Mouse (Mus musculus) CH12.LX (cell line): ENCODE results near the gene BC004004. TPM values are rescaled to one million over a fixed set of nuclear protein-coding genes. Genes with fewer than 3 reads are reported as not detected.

Source experiments
- DNase-seq: peaks from one replicate; pipeline ENCODE4 v3.0.0-alpha.2; 2013; ENCODE audit errors: extremely low read depth
- H3K27ac ChIP-seq: 2 replicates; pipeline ENCODE4 v1.5.1; 2012; ENCODE audit warnings: low read depth, mild to moderate bottlenecking, control low read depth, moderate library complexity; ENCODE audit not compliant: insufficient read depth
- H3K27me3 ChIP-seq: replicated peaks from 2 replicates; pipeline ENCODE3; 2012; ENCODE audit warnings: inconsistent platforms
- H3K36me3 ChIP-seq, 2 experiments: replicated peaks in 1 of 2; 2 replicates each; pipeline versions ENCODE3 to v1.6.1; 2012; ENCODE audit warnings: inconsistent platforms in 1 of 2, low read length in 1 of 2, mild to moderate bottlenecking in 1 of 2, mixed read lengths in 1 of 2, moderate library complexity in 1 of 2; ENCODE audit not compliant: control insufficient read depth in 1 of 2, insufficient read depth in 1 of 2
- H3K4me1 ChIP-seq, 2 experiments: 2 replicates each; pipeline ENCODE4 v1.6.1; 2012; ENCODE audit warnings: inconsistent platforms in 1 of 2, moderate library complexity in 1 of 2; ENCODE audit not compliant: insufficient read depth in 2 of 2, control insufficient read depth in 1 of 2
- H3K4me2 ChIP-seq: 2 replicates; pipeline ENCODE4 v1.6.1; 2012; ENCODE audit warnings: low read depth, mild to moderate bottlenecking, control low read depth; ENCODE audit not compliant: poor library complexity, insufficient read depth, severe bottlenecking
- H3K4me3 ChIP-seq, 3 experiments: fragments of 150-350 bp in 1 of 3; sonication (generic) in 1 of 3; replicated peaks in 1 of 3; 2 replicates each; pipeline versions ENCODE3 to v1.5.1; 2011 to 2012; ENCODE audit warnings: low read depth in 2 of 3, low read length in 2 of 3, mild to moderate bottlenecking in 2 of 3, moderate library complexity in 2 of 3, control low read depth in 1 of 3, improper control_type of control experiment in 1 of 3, inconsistent platforms in 1 of 3, mixed read lengths in 1 of 3; ENCODE audit not compliant: poor library complexity in 1 of 3
- H3K79me2 ChIP-seq: replicated peaks from 2 replicates; pipeline ENCODE4 v1.6.1; 2012; ENCODE audit warnings: mild to moderate bottlenecking, moderate library complexity; ENCODE audit not compliant: control insufficient read depth, poor library complexity, insufficient read depth, severe bottlenecking; ENCODE audit errors: extremely low read depth
- H3K9ac ChIP-seq: 2 replicates; pipeline ENCODE4 v1.6.1; 2012; ENCODE audit warnings: low read depth, mild to moderate bottlenecking, control low read depth, moderate library complexity; ENCODE audit not compliant: insufficient read depth
- H3K9me3 ChIP-seq: replicated peaks from 2 replicates; pipeline ENCODE3; 2012; ENCODE audit warnings: low read length, inconsistent platforms, mixed read lengths
- BHLHE40 ChIP-seq: IDR thresholded peaks from 2 replicates; pipeline ENCODE4 v1.6.1; 2011; ENCODE audit warnings: mild to moderate bottlenecking, low read depth, low read length, improper control_type of control experiment
- CHD1 ChIP-seq: IDR thresholded peaks from 2 replicates; pipeline ENCODE4 v1.6.1; 2012; ENCODE audit warnings: low read depth, low read length, improper control_type of control experiment, inconsistent platforms
- CHD2 ChIP-seq: IDR thresholded peaks from 2 replicates; pipeline ENCODE4 v1.6.1; 2011; ENCODE audit warnings: low read length, improper control_type of control experiment
- CTCF ChIP-seq, 2 experiments: IDR thresholded peaks in 1 of 2; conservative IDR thresholded peaks in 1 of 2; 2 replicates each; pipeline ENCODE4 v1.5.1; 2011 to 2012; ENCODE audit warnings: low read depth in 2 of 2, low read length in 2 of 2, improper control_type of control experiment in 1 of 2, inconsistent platforms in 1 of 2, mild to moderate bottlenecking in 1 of 2, moderate library complexity in 1 of 2
- E2F4 ChIP-seq: IDR thresholded peaks from 2 replicates; pipeline ENCODE4 v1.6.1; 2011; ENCODE audit warnings: low read depth, low read length, improper control_type of control experiment; ENCODE audit not compliant: insufficient replicate concordance
- ELF1 ChIP-seq: IDR thresholded peaks from 2 replicates; pipeline ENCODE4 v1.6.1; 2014; ENCODE audit warnings: low read depth, mild to moderate bottlenecking, inconsistent platforms, low read length, improper control_type of control experiment
- ETS1 ChIP-seq: conservative IDR thresholded peaks from 2 replicates; pipeline ENCODE4 v1.6.1; 2012; ENCODE audit warnings: low read depth, mild to moderate bottlenecking, inconsistent platforms, low read length, improper control_type of control experiment, moderate library complexity
- GABPA ChIP-seq: IDR thresholded peaks from 2 replicates; pipeline ENCODE4 v1.6.1; 2012; ENCODE audit warnings: low read depth, low read length, improper control_type of control experiment, inconsistent platforms; ENCODE audit not compliant: insufficient replicate concordance
- HCFC1 ChIP-seq: IDR thresholded peaks from 2 replicates; pipeline ENCODE4 v1.6.1; 2012; ENCODE audit warnings: low read depth, mild to moderate bottlenecking, inconsistent platforms, low read length, improper control_type of control experiment
- KAT2A ChIP-seq: IDR thresholded peaks from 2 replicates; pipeline ENCODE4 v1.6.1; 2012; ENCODE audit warnings: low read length, improper control_type of control experiment, inconsistent platforms; ENCODE audit not compliant: insufficient replicate concordance
- MAFK ChIP-seq: IDR thresholded peaks from 2 replicates; pipeline ENCODE4 v1.6.1; 2011; ENCODE audit warnings: low read length, improper control_type of control experiment; ENCODE audit not compliant: insufficient replicate concordance
- MAX ChIP-seq: IDR thresholded peaks from 2 replicates; pipeline ENCODE4 v1.6.1; 2011; ENCODE audit warnings: low read length, improper control_type of control experiment
- MEF2A ChIP-seq: IDR thresholded peaks from 2 replicates; pipeline ENCODE4 v1.6.1; 2014; ENCODE audit warnings: low read depth, mild to moderate bottlenecking, inconsistent platforms, low read length, improper control_type of control experiment, borderline replicate concordance
- MXI1 ChIP-seq: IDR thresholded peaks from 2 replicates; pipeline ENCODE4 v1.6.1; 2011; ENCODE audit warnings: mild to moderate bottlenecking, low read depth, low read length, improper control_type of control experiment
- MYC ChIP-seq: IDR thresholded peaks from 2 replicates; pipeline ENCODE4 v1.6.1; 2011; ENCODE audit warnings: low read depth, mild to moderate bottlenecking, improper control_type of control experiment, low read length
- NRF1 ChIP-seq: IDR thresholded peaks from 2 replicates; pipeline ENCODE4 v1.6.1; 2014; ENCODE audit warnings: low read depth, mild to moderate bottlenecking, inconsistent platforms, low read length, improper control_type of control experiment, moderate library complexity
- PAX5 ChIP-seq: IDR thresholded peaks from 2 replicates; pipeline ENCODE4 v1.6.1; 2012; ENCODE audit warnings: low read length, inconsistent platforms, mixed read lengths
- POLR2A ChIP-seq: IDR thresholded peaks from 2 replicates; pipeline ENCODE4 v1.6.1; 2011; ENCODE audit warnings: low read depth, mild to moderate bottlenecking, improper control_type of control experiment, low read length
- POLR2AphosphoS2 ChIP-seq: IDR thresholded peaks from 2 replicates; pipeline ENCODE4 v1.6.1; 2011; ENCODE audit warnings: low read depth, low read length, improper control_type of control experiment
- RCOR1 ChIP-seq: conservative IDR thresholded peaks from 2 replicates; pipeline ENCODE4 v1.6.1; 2012; ENCODE audit warnings: low read depth, mild to moderate bottlenecking, inconsistent platforms, low read length, improper control_type of control experiment
- SIN3A ChIP-seq: IDR thresholded peaks from 2 replicates; pipeline ENCODE4 v1.6.1; 2012; ENCODE audit warnings: low read length, improper control_type of control experiment, inconsistent platforms
- SMC3 ChIP-seq: IDR thresholded peaks from 2 replicates; pipeline ENCODE4 v1.6.1; 2011; ENCODE audit warnings: low read depth, low read length, improper control_type of control experiment
- USF1 ChIP-seq: IDR thresholded peaks from 2 replicates; pipeline ENCODE4 v1.6.1; 2014; ENCODE audit warnings: low read depth, mild to moderate bottlenecking, inconsistent platforms, low read length, improper control_type of control experiment
- USF2 ChIP-seq: conservative IDR thresholded peaks from 2 replicates; pipeline ENCODE4 v1.6.1; 2011; ENCODE audit warnings: low read depth, low read length, improper control_type of control experiment
- ZC3H11A ChIP-seq: IDR thresholded peaks from 2 replicates; pipeline ENCODE4 v1.6.1; 2012; ENCODE audit warnings: low read depth, mild to moderate bottlenecking, inconsistent platforms, low read length, improper control_type of control experiment
- ZKSCAN1 ChIP-seq: IDR thresholded peaks from 2 replicates; pipeline ENCODE4 v1.6.1; 2012; ENCODE audit warnings: low read depth, inconsistent platforms, low read length, improper control_type of control experiment, borderline replicate concordance
- dilution Hi-C: fragments of 300-500 bp; cut with MboI; formaldehyde crosslinking; loops from 2 replicates; pipeline ENCODE4 v1.14.3; 2020; ENCODE audit warnings: low sequenced_read_pairs; ENCODE audit not compliant: extremely low pct_unique_long_range_greater_than_20kb, extremely low pct_ligation_motif_present
- in situ Hi-C: fragments of 300-500 bp; cut with MboI; formaldehyde crosslinking; loops from 3 replicates; pipeline ENCODE4 v1.14.3; 2019; ENCODE audit warnings: low sequenced_read_pairs, low pct_ligation_motif_present, low pct_unique_long_range_greater_than_20kb, mixed read lengths
- polyA plus RNA-seq: library from polyadenylated mRNA; unstranded; fragments of >175 nt; gene quantifications from 2 replicates; pipeline ENCODE4 v1.2.1, GENCODE M21; 2012; ENCODE audit warnings: low read depth; ENCODE audit not compliant: insufficient read length
- total RNA-seq, 2 experiments: library from RNA; depleted of rRNA; stranded (reverse); fragments of 300-350 nt in 1 of 2; fragments of >200 nt in 1 of 2; gene quantifications; 2 replicates each; pipeline ENCODE4 v1.2.3; 2012 to 2014

Gene BC004004
- total and polyA plus RNA-seq, 3 experiments: 67.9 to 89.1 (median 75.1) TPM

DNA sequence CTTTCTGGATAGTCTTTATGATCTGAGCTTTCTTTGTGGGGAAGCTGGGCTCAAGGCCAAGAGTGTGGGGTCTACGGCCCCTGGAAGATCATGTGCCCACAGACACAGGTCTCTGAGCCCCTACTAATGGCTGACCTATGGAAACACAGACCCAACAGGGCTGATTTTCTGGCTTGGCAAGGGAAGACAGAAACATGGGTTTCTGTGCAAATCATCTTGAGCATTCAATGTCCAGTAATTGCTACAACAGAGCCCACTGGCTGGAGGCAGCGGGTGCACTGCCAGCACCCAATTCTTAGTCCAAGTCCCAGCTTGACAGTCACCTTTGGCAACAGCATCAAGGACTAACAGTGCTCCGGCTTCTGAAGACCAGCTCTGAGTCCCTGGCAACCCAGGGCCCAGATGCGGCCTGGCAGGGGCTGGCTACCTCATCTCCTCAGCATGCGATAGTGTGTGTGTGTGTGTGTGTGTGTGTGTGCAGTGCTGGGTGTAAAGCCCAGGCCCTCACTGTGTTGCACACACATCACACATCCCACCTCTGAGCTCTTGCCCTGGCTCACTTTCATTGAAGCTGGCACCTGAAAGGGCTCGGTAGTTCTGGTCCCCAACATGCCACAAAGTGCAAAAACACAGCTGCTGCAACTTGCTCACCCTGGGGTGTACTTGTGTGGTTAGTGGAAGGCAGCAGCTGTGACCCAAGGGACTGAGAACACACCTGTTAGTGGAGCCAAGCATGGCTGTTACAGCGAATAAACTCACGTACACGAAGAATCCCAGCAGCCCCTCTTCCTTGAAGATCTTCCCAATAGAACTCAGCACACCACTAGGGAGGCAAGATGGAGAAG lies 69.6 kb downstream of the BC004004 start:
- DNase-seq: no peak
- H3K4me2 ChIP-seq: no peak overlapping the region
- in situ Hi-C loops: no loop called here
- peaks cover 11 to 38% of the 10 kb centered on the region in 2 experiments for H3K4me1 ChIP-seq
- H3K9ac ChIP-seq: no peak overlapping the region
- H3K27me3 ChIP-seq: no peaks in the 10 kb centered on the region
- peaks cover 75 to 92% of the 10 kb centered on the region in 2 experiments for H3K36me3 ChIP-seq
- no peak for TF ChIP-seq PAX5
- no peak for TF ChIP-seq USF1
- TF ChIP-seq SIN3A: no peak
- TF ChIP-seq RCOR1: no peak
- TF ChIP-seq USF2: no peak
- TF ChIP-seq MAX: no peak
- TF ChIP-seq ETS1: no peak
- no peak for TF ChIP-seq SMC3
- no peak for TF ChIP-seq ZC3H11A
- no peak for TF ChIP-seq MXI1
- TF ChIP-seq KAT2A: no peak
- TF ChIP-seq CTCF (conservative IDR thresholded peaks at IDR 0.05 in 1 of 2, IDR thresholded peaks at IDR 0.05 in 1 of 2; ENCODE audit: low read depth in 2 of 2, low read length in 2 of 2): no peak
- no peak for TF ChIP-seq MEF2A
- TF ChIP-seq BHLHE40: no peak
- TF ChIP-seq, all 38 proteins: peak for 0
- no peak overlapping the region for H3K4me3 ChIP-seq
- H3K27ac ChIP-seq: no peak overlapping the region
- H3K9me3 ChIP-seq: no peaks in the 10 kb centered on the region
- dilution Hi-C loops: no loop called here
- H3K79me2 ChIP-seq: no peaks in the 10 kb centered on the region

GRCm38 (mm10) chr17:29339170-29339768 lies 70.7 kb downstream of the BC004004 start:
- in situ Hi-C loops: no loop called here
- H3K9me3 ChIP-seq: no peaks in the 10 kb centered on the region

More at GRCm38 (mm10) chr17:29339170-29339768, 70.7 kb downstream of the BC004004 start:
- H3K27me3 ChIP-seq: no peaks in the 10 kb centered on the region
- DNase-seq: no peak
- no peak overlapping the region for H3K27ac ChIP-seq
- dilution Hi-C loops: no loop called here
- no peak overlapping the region for H3K9ac ChIP-seq
- TF ChIP-seq NRF1 (no peak), PAX5 (no peak), HCFC1 (no peak), POLR2A (no peak), MAFK (no peak), ELF1 (no peak), GABPA (no peak), MYC (no peak), MXI1 (no peak), ZKSCAN1 (no peak), E2F4 (no peak), POLR2AphosphoS2 (no peak), CHD1 (no peak), CTCF (conservative IDR thresholded peaks at IDR 0.05 in 1 of 2, IDR thresholded peaks at IDR 0.05 in 1 of 2; ENCODE audit: low read depth in 2 of 2, low read length in 2 of 2) (no peak), CHD2 (no peak)
- H3K4me3 ChIP-seq: no peak overlapping the region
- peaks cover 11 to 39% of the 10 kb centered on the region in 2 experiments for H3K4me1 ChIP-seq
- H3K4me2 ChIP-seq: no peak overlapping the region
- peaks cover 71 to 92% of the 10 kb centered on the region in 2 experiments for H3K36me3 ChIP-seq
- H3K79me2 ChIP-seq: no peaks in the 10 kb centered on the region
